Mouse (Mus musculus) hindbrain, embryonic 16.5 days (tissue): ENCODE measurements at regions not wholly inside any gene's neighbourhood (a gene's known extent, or its start where the extent isn't known, plus 50 kb on each side); places are given as distances from the start of the nearest gene placed in this dataset.

Source experiments
- ATAC-seq: fragments of 200-750 bp; cut with Nextera tagmentation; 2 replicates; pipeline ENCODE4 v1.8.0; 2017; ENCODE audit warnings: moderate TSS enrichment, moderate library complexity
- H3K27ac ChIP-seq: fragments of 300-500 bp; sonication (generic); 2 replicates; pipeline ENCODE4 v1.5.1; 2014; ENCODE audit warnings: low read depth, mild to moderate bottlenecking, control low read depth, low read length, moderate library complexity
- H3K27me3 ChIP-seq: fragments of 300-500 bp; sonication (generic); replicated peaks from 2 replicates; pipeline ENCODE4 v1.6.1; 2014; ENCODE audit warnings: low read length; ENCODE audit not compliant: control insufficient read depth, insufficient read depth
- H3K36me3 ChIP-seq: fragments of 300-500 bp; sonication (generic); 2 replicates; pipeline ENCODE4 v1.6.1; 2014; ENCODE audit warnings: mild to moderate bottlenecking, low read length, moderate library complexity, mixed read lengths; ENCODE audit not compliant: control insufficient read depth, insufficient read depth
- H3K4me1 ChIP-seq: fragments of 300-500 bp; sonication (generic); 2 replicates; pipeline ENCODE4 v1.6.1; 2014; ENCODE audit warnings: low read depth, low read length; ENCODE audit not compliant: control insufficient read depth, insufficient read depth
- H3K4me2 ChIP-seq: fragments of 300-500 bp; sonication (generic); 2 replicates; pipeline ENCODE4 v1.6.1; 2014; ENCODE audit warnings: mild to moderate bottlenecking, low read length, control low read depth, moderate library complexity
- H3K4me3 ChIP-seq: fragments of 300-500 bp; sonication (generic); 2 replicates; pipeline ENCODE4 v1.5.1; 2014; ENCODE audit warnings: mild to moderate bottlenecking, low read length, control low read depth, moderate library complexity
- H3K9ac ChIP-seq: fragments of 300-500 bp; sonication (generic); 2 replicates; pipeline ENCODE4 v1.6.1; 2014; ENCODE audit warnings: low read depth, mild to moderate bottlenecking, control low read depth, low read length, moderate library complexity
- H3K9me3 ChIP-seq: fragments of 300-500 bp; sonication (generic); 2 replicates; pipeline ENCODE4 v1.6.1; 2014; ENCODE audit warnings: mild to moderate bottlenecking, low read length, moderate library complexity; ENCODE audit not compliant: control insufficient read depth
- WGBS: fragments of 180-500 bp; shearing (Covaris S2); extraction: QIAGEN DNeasy Blood & Tissue Kit; methylation state at CpG from one replicate; pipeline ENCODE4 v1.1.7; 2014; 5-methylcytosine and 5-hydroxymethylcytosine counted together

DNA sequence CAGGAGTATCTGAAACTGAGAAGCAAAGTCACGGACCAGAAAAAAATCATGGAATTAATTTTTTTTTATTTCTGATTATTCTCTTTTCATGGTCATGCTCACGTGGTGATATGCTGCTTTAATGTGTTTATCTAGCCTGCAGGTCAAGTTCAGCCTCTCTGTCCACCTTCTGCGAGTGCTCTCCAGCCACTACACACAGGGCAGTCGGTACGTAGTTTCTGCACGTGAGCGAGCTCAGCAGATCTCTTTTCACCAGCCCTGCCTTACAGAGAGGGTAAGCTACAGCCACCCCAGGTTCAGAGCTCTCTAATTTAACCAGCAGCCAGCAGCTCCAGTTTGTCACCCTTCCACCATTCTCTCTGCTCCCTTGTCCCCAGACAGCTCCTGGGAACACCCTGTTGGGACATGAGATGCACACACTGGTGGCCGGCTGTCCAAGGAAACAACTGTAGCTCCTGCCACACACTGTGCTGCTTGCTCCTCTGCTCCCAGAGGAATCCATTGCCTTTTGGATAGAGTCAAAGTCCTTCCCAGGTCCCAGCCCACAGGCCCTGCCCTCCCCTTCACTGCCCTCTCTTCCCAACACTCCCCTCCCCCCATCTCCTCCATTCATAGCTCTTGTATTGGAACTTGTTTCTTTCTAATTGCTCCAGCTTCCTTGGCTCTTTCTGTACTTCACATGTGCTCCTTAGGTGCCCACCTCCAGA lies 97.7 kb upstream of the Sall1 start:
- ATAC-seq, result no peak
- Histone ChIP-seq H3K9me3 (no peaks in the 10 kb centered on the region), H3K9ac (no peak overlapping the region), H3K27me3 (no peaks in the 10 kb centered on the region), H3K4me1 (peaks cover 4% of the 10 kb centered on the region; the same call in 1 of the 2 replicates), H3K27ac (no peak overlapping the region), H3K36me3 (no peaks in the 10 kb centered on the region), H3K4me3 (no peak overlapping the region), H3K4me2 (no peak overlapping the region)
- 61% methylated on average over 8 of the region's 8 CpGs for WGBS

DNA sequence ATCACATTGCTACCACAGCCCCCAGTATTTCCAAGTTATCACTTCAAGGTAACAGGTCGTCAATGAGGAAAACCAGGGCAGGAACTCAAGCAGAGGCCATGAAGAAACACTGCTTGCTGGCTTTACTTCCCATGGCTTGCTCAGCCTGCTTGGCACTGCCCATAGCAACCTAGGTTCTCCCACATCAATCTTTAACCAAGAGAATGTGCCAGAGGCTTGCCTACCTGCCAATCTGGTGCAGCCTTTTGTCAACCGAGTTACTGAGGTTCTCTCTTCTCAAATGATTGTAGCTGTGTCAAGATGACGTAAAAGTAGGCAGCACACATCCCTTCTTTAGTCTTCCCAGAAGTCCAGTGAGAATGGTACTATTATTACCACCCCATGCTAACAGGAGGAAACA lies 95.9 kb upstream of the Sall1 start:
- H3K27ac ChIP-seq, result no peak overlapping the region
- H3K27me3 ChIP-seq, result no peaks in the 10 kb centered on the region
- no peaks in the 10 kb centered on the region for H3K36me3 ChIP-seq
- no peak overlapping the region for H3K4me3 ChIP-seq
- WGBS, result 71% methylated on average over 3 of the region's 3 CpGs
- no peak for ATAC-seq
- H3K4me2 ChIP-seq, result no peak overlapping the region
- no peaks in the 10 kb centered on the region for H3K9me3 ChIP-seq
- H3K9ac ChIP-seq, result no peak overlapping the region
- peaks cover 4% of the 10 kb centered on the region; the same call in 1 of the 2 replicates for H3K4me1 ChIP-seq

DNA sequence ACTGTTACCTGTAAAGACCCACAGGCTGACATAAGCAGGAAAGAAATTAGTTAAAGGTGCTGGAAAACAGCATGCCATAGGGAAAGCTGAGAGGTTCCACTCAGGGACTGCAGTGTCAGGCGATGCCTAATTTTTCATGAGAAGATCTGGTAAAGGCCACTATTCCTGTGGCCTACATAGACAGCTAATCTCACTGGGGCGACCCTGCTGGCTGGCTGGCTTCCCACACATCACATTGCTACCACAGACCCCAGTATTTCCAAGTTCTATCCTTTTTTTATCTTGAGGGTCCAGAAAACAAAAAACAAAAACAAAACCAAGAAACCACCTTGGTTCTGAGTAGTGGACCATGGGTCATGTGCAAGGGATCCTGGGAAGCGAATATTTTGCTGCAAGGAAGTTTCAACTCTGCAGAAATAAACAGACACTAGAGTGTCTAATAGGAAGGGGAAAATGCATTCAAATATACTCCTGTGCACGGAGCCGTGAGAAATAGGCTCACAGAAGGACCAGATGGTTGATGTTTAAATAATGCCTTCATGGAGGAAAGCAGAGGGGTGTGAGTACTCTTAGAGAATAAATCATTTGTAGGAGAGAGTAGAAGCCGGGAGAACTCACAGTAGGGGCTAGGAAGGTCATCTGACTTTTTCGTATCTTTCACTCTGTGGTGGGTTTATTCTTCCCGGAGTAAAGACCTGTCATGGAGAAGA lies 94.6 kb upstream of the Sall1 start:
- Histone ChIP-seq H3K36me3 (no peaks in the 10 kb centered on the region), H3K9me3 (no peaks in the 10 kb centered on the region), H3K4me3 (no peak overlapping the region), H3K4me2 (no peak overlapping the region), H3K27me3 (no peaks in the 10 kb centered on the region), H3K4me1 (peaks cover 4% of the 10 kb centered on the region; the same call in 1 of the 2 replicates), H3K27ac (no peak overlapping the region), H3K9ac (no peak overlapping the region)
- 53% methylated on average over 8 of the region's 8 CpGs for WGBS
- no peak for ATAC-seq

DNA sequence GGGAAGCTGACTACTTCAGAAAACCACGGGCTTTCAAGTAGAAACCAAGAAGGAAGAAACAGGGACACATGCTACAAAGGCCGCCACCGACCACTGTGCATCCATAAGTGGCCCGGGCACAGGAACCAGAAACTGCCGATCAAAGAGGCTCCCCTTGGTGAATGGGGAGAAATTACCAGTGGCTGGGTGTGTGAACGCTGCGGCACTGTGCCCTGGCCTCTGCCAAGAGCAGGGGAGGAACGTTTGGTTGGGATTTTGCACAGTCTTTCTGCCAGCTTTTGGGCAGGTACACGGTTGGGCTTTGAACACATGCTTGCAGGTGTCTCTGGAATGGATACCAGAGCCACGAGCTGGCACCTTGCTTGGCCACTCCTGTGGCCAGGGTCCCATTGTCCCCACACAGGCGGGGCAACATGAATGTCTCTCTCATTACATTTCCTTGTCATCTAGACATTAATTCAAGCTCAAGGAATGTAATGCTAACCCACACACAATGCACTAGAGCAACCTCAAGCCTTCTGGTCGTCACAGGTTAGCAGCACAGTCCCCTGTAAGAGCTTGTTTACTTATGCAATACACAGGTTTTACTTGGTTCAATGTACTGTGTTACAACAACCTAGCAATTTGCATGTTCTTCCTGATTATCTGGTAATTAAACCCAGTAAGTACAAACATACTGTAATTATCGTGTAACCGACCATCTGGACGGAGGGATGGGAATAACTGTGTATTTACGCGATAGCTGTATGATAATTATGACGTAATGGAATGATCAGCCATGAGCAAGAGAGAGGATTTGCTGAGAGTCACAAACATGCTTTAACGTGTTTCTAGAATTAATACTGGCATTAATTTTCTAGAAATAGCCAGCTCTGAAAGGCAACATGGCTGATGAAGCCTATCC lies 90.9 kb upstream of the Sall1 start:
- Histone ChIP-seq H3K27me3 (no peaks in the 10 kb centered on the region), H3K9me3 (no peaks in the 10 kb centered on the region), H3K36me3 (no peaks in the 10 kb centered on the region), H3K4me2 (no peak overlapping the region), H3K9ac (no peak overlapping the region), H3K4me3 (no peak overlapping the region), H3K27ac (peak overlapping the region; percentile 32; the same call in 1 of the 2 replicates), H3K4me1 (no peaks in the 10 kb centered on the region; the same call in 1 of the 2 replicates)
- WGBS, result 68% methylated on average over 19 of the region's 19 CpGs
- no peak for ATAC-seq

DNA sequence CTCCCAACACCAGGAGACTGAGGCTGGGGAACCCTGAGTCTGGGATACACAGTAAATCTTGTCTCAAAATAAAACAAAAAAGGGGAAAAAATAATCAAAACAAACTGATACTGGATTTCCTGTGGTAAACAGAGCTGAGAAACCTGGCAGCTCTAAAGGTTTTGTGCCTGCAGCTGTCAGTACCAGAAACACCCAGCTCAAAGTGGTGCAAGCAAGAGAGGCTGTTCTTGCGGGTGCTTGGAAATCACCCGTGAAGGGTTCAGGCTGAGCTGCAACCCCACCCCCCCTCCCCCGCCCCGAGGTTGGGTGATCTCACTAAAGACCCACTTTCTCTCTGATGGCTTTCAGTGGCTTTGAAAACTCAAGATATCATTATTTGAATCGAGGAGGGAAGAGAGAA lies 90.1 kb upstream of the Sall1 start:
- Histone ChIP-seq H3K27ac (no peak overlapping the region), H3K27me3 (no peaks in the 10 kb centered on the region), H3K9ac (no peak overlapping the region), H3K4me2 (no peak overlapping the region), H3K36me3 (no peaks in the 10 kb centered on the region), H3K4me3 (no peak overlapping the region), H3K9me3 (no peaks in the 10 kb centered on the region), H3K4me1 (no peaks in the 10 kb centered on the region; the same call in 1 of the 2 replicates)
- ATAC-seq, result no peak
- WGBS, result 58% methylated on average over 5 of the region's 5 CpGs

DNA sequence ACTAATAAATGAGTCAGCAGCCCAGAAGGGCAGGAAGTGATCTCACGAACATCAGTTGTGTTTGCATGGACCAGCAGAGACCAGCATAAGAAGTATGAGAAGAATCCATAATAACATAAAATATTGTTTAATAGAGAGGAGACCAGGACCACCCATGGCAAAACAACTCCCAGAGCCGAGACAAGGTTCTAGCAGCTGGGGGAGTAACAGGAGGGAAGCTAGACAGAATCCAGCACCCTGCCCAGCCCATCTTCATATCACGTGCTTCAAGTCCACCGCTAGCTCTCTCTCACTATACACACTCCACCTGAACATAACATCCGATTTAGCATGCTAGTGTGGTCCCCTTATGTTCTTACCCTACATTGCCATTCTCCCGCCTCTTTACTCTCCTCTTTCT lies 77.1 kb upstream of the Sall1 start:
- WGBS, result 88% methylated on average over 6 of the region's 6 CpGs
- Histone ChIP-seq H3K36me3 (no peaks in the 10 kb centered on the region), H3K9me3 (no peaks in the 10 kb centered on the region)

DNA sequence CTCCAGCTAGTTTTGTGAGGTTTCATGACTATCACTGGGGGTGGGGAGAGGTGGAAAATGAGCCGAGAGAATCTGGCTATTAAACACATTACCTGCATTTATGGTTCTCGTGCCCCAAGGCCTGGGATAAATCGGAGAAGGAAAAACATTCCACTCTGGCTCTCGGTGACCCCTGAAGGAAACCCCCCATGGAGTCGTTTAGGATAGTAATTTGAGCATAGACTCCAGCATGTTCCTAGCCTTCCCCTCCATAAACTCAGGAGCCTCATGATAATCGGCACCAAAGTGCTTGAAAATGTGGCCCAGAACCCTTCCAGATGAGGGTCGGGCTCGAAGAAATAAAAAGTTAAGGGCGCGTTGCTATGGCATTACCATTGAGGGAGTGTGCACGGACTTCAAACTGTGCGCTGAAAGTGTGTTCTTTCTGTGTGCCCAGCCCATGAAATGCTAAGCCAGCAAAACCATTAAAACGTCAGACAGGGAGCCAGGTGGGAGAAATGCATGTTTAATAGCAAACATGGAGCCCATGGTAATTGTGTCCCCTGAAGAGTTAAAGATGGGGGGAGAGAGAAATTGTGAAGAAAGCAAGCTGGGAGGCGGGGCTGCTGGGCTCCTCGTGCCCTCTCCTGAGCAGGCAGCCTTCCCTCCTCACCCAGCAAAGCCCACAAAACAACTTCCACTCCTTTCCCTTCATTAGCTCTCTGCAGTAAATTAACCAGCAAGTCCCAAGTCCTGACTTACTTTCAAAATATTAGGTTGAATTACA lies 64.1 kb upstream of the Sall1 start:
- 63% methylated on average over 15 of the region's 15 CpGs for WGBS

More for the DNA sequence above, 77.1 kb upstream of the Sall1 start:
- Histone ChIP-seq H3K27me3 (no peaks in the 10 kb centered on the region), H3K4me1 (no peaks in the 10 kb centered on the region), H3K4me2 (no peak overlapping the region), H3K4me3 (no peak overlapping the region), H3K27ac (no peak overlapping the region), H3K9ac (no peak overlapping the region)
- no peak for ATAC-seq

DNA sequence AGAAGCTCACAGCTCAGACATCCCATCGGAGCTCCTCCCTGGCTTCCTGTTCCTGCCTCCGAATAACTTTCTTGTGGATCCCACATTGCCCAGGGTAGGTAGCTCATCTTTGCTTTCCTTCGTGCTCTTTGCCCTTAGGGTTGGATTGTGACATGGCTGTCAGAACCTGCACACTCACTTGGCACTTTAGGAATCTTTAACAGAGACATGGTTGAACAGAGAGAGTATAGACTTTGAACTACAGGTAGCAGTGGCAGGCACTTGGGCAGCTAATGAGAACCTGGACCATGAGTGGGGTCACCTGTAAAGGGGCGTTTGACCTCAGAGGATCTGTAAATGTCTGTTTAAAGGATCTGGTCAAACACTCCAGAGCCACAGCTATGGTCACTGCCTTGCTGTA lies 62.4 kb upstream of the Sall1 start:
- H3K4me3 ChIP-seq, result no peak overlapping the region
- H3K9ac ChIP-seq, result no peak overlapping the region
- no peak overlapping the region for H3K27ac ChIP-seq
- no peaks in the 10 kb centered on the region for H3K4me1 ChIP-seq
- no peaks in the 10 kb centered on the region for H3K9me3 ChIP-seq
- no peak for ATAC-seq
- no peaks in the 10 kb centered on the region for H3K27me3 ChIP-seq
- no peaks in the 10 kb centered on the region for H3K36me3 ChIP-seq
- WGBS, result 79% methylated on average over 4 of the region's 4 CpGs
- no peak overlapping the region for H3K4me2 ChIP-seq

More for the DNA sequence above, 64.1 kb upstream of the Sall1 start:
- Histone ChIP-seq H3K9me3 (no peaks in the 10 kb centered on the region), H3K4me1 (no peaks in the 10 kb centered on the region), H3K27me3 (no peaks in the 10 kb centered on the region), H3K27ac (no peak overlapping the region), H3K9ac (no peak overlapping the region), H3K36me3 (no peaks in the 10 kb centered on the region), H3K4me3 (no peak overlapping the region), H3K4me2 (no peak overlapping the region)
- ATAC-seq, result no peak
